17 mouse cellular contexts compared by ENCODE assay signal in genomic region chr1:83727938-83728337, GRCm38 (mm10).
A peak's percentile ranks its signal among the peaks of the same experiment; 100 is the strongest.
DNase-seq lines count a peak whose midpoint lies in the region; ATAC-seq lines count a peak whose summit lies in the region.
"Had no signal": no experiment of that assay in that cellular context is flagged by ENCODE, and none has a peak within 500 bp of the region (broad histone marks: within the 10 kb centered on the region; RNA-seq: fewer than 3 reads in every experiment).

No protein-coding gene starts in this region.

- H3K4me3 ChIP-seq in hindbrain, embryonic 13.5 days: no peak overlapping the region
- H3K4me3 ChIP-seq in hindbrain, embryonic 11.5 days (ENCODE audit: low read depth, low read length): no peak overlapping the region
- no peak overlapping the region for H3K4me3 ChIP-seq in midbrain, embryonic 11.5 days (ENCODE audit: low read depth, low read length)
- no peak overlapping the region for H3K4me3 ChIP-seq in midbrain, embryonic 10.5 days
- H3K4me3 ChIP-seq in midbrain, embryonic 15.5 days: no peak overlapping the region
- no peak overlapping the region for H3K4me3 ChIP-seq in neural tube, embryonic 14.5 days (ENCODE audit: low read depth, low read length)
- H3K4me3 ChIP-seq: embryonic facial prominence, embryonic 15.5 days; erythroblast, embryonic 14.5 days; forebrain, embryonic 10.5 days; heart, embryonic 10.5 days had no signal

- H3K27me3 ChIP-seq in hindbrain, embryonic 13.5 days: no peaks in the 10 kb centered on the region
- no peaks in the 10 kb centered on the region for H3K27me3 ChIP-seq in hindbrain, embryonic 11.5 days (ENCODE audit: control insufficient read depth, insufficient read depth, low read length)
- H3K27me3 ChIP-seq in midbrain, embryonic 11.5 days (ENCODE audit: control insufficient read depth, insufficient read depth, low read length): no peaks in the 10 kb centered on the region
- no peaks in the 10 kb centered on the region for H3K27me3 ChIP-seq in midbrain, embryonic 10.5 days (ENCODE audit: low read depth, poor library complexity, severe bottlenecking)
- no peaks in the 10 kb centered on the region for H3K27me3 ChIP-seq in midbrain, embryonic 15.5 days (replicated peaks)
- no peaks in the 10 kb centered on the region for H3K27me3 ChIP-seq in neural tube, embryonic 14.5 days (ENCODE audit: control insufficient read depth, insufficient read depth, low read length)
- H3K27me3 ChIP-seq: embryonic facial prominence, embryonic 15.5 days had no signal

- peak; percentile 47 for ATAC-seq in hindbrain, embryonic 13.5 days (ENCODE audit: low FRiP score)
- ATAC-seq in hindbrain, embryonic 11.5 days (ENCODE audit: low FRiP score): no peak; the same call in 1 of the 2 replicates
- peak; percentile 24; the same call in 1 of the 2 replicates for ATAC-seq in midbrain, embryonic 11.5 days (ENCODE audit: low FRiP score)
- peak; percentile 38 for ATAC-seq in midbrain, embryonic 15.5 days (replicated peaks)
- peak; percentile 39; the same call in 1 of the 2 replicates for ATAC-seq in neural tube, embryonic 14.5 days (ENCODE audit: low read depth)

- 84% methylated on average over 4 of the region's 4 CpGs for whole genome bisulfite sequencing in hindbrain, embryonic 13.5 days
- 93% methylated on average over 4 of the region's 4 CpGs for WGBS in hindbrain, embryonic 11.5 days
- WGBS in midbrain, embryonic 11.5 days: 87% methylated on average over 4 of the region's 4 CpGs
- 93% methylated on average over 4 of the region's 4 CpGs for WGBS in midbrain, embryonic 10.5 days
- WGBS in midbrain, embryonic 15.5 days: 85% methylated on average over 4 of the region's 4 CpGs
- 83% methylated on average over 4 of the region's 4 CpGs for WGBS in neural tube, embryonic 14.5 days

- no peaks in the 10 kb centered on the region for H3K36me3 ChIP-seq in hindbrain, embryonic 13.5 days
- no peaks in the 10 kb centered on the region for H3K36me3 ChIP-seq in hindbrain, embryonic 11.5 days (ENCODE audit: control insufficient read depth, insufficient read depth, low read length)
- no peaks in the 10 kb centered on the region for H3K36me3 ChIP-seq in midbrain, embryonic 11.5 days (ENCODE audit: control insufficient read depth, insufficient read depth, low read length)
- H3K36me3 ChIP-seq in midbrain, embryonic 10.5 days: no peaks in the 10 kb centered on the region
- H3K36me3 ChIP-seq in midbrain, embryonic 15.5 days (replicated peaks): no peaks in the 10 kb centered on the region
- H3K36me3 ChIP-seq in neural tube, embryonic 14.5 days (ENCODE audit: control insufficient read depth, insufficient read depth, low read length): no peaks in the 10 kb centered on the region
- H3K36me3 ChIP-seq: embryonic facial prominence, embryonic 15.5 days; forebrain, embryonic 10.5 days; heart, embryonic 10.5 days had no signal

- H3K27ac ChIP-seq in hindbrain, embryonic 13.5 days: no peak overlapping the region
- H3K27ac ChIP-seq in hindbrain, embryonic 11.5 days (ENCODE audit: low read depth, low read length): no peak overlapping the region
- no peak overlapping the region for H3K27ac ChIP-seq in midbrain, embryonic 11.5 days (ENCODE audit: low read depth, low read length)
- H3K27ac ChIP-seq in midbrain, embryonic 10.5 days (replicated peaks): no peak overlapping the region
- H3K27ac ChIP-seq in midbrain, embryonic 15.5 days: no peak overlapping the region
- H3K27ac ChIP-seq in neural tube, embryonic 14.5 days (ENCODE audit: low read depth, low read length): no peak overlapping the region
- H3K27ac ChIP-seq: embryonic facial prominence, embryonic 15.5 days; forebrain, embryonic 10.5 days; heart, embryonic 10.5 days had no signal

- H3K9me3 ChIP-seq in hindbrain, embryonic 13.5 days: no peaks in the 10 kb centered on the region
- H3K9me3 ChIP-seq in hindbrain, embryonic 11.5 days (ENCODE audit: control insufficient read depth, low read length): no peaks in the 10 kb centered on the region
- no peaks in the 10 kb centered on the region for H3K9me3 ChIP-seq in midbrain, embryonic 11.5 days (ENCODE audit: control insufficient read depth, low read length)
- no peaks in the 10 kb centered on the region for H3K9me3 ChIP-seq in midbrain, embryonic 10.5 days (replicated peaks)
- no peaks in the 10 kb centered on the region for H3K9me3 ChIP-seq in midbrain, embryonic 15.5 days
- H3K9me3 ChIP-seq in neural tube, embryonic 14.5 days (ENCODE audit: control insufficient read depth, low read length): no peaks in the 10 kb centered on the region
- H3K9me3 ChIP-seq: embryonic facial prominence, embryonic 15.5 days; forebrain, embryonic 10.5 days; heart, embryonic 10.5 days had no signal

- no peak overlapping the region for H3K4me2 ChIP-seq in hindbrain, embryonic 13.5 days
- no peak overlapping the region for H3K4me2 ChIP-seq in hindbrain, embryonic 11.5 days (replicated peaks; ENCODE audit: low read depth, low read length)
- no peak overlapping the region for H3K4me2 ChIP-seq in midbrain, embryonic 11.5 days
- no peak overlapping the region for H3K4me2 ChIP-seq in midbrain, embryonic 15.5 days
- no peak overlapping the region for H3K4me2 ChIP-seq in neural tube, embryonic 14.5 days (ENCODE audit: low read depth, low read length)
- H3K4me2 ChIP-seq: embryonic facial prominence, embryonic 15.5 days had no signal

- no peak overlapping the region for H3K9ac ChIP-seq in hindbrain, embryonic 13.5 days
- H3K9ac ChIP-seq in hindbrain, embryonic 11.5 days (ENCODE audit: low read depth, low read length): no peak overlapping the region
- H3K9ac ChIP-seq in midbrain, embryonic 11.5 days (ENCODE audit: low read length): no peak overlapping the region
- H3K9ac ChIP-seq in midbrain, embryonic 15.5 days: no peak overlapping the region
- H3K9ac ChIP-seq in neural tube, embryonic 14.5 days (replicated peaks; ENCODE audit: low read depth, low read length): no peak overlapping the region
- H3K9ac ChIP-seq: embryonic facial prominence, embryonic 15.5 days had no signal

- DNase-seq in hindbrain, embryonic 11.5 days (ENCODE audit: low spot score): no peak
- no peak for DNase-seq in midbrain, embryonic 11.5 days (ENCODE audit: low spot score, missing footprints)
- DNase-seq in midbrain, embryonic 10.5 days (ENCODE audit: low spot score): no peak
- DNase-seq in layer of hippocampus, postnatal 36 days: no peak
- DNase-seq: cerebellum, adult 11 months; cerebellum, adult 8-10 months; embryo, embryonic 11 days; gastrocnemius, postnatal 10 days; heart, adult 18-20 months; heart, postnatal 10 days had no signal

- H3K4me1 ChIP-seq in hindbrain, embryonic 13.5 days (replicated peaks): 0 out of 2 replicates have a peak, but pooled peaks cover 4% of the 10 kb centered on the region
- H3K4me1 ChIP-seq in hindbrain, embryonic 11.5 days (replicated peaks; ENCODE audit: control insufficient read depth, insufficient read depth, low read length): no peaks in the 10 kb centered on the region
- H3K4me1 ChIP-seq in midbrain, embryonic 11.5 days (ENCODE audit: control insufficient read depth, insufficient read depth, low read length): no peaks in the 10 kb centered on the region
- no peaks in the 10 kb centered on the region for H3K4me1 ChIP-seq in midbrain, embryonic 10.5 days
- no peaks in the 10 kb centered on the region for H3K4me1 ChIP-seq in midbrain, embryonic 15.5 days
- H3K4me1 ChIP-seq in neural tube, embryonic 14.5 days (ENCODE audit: control insufficient read depth, insufficient read depth, low read length): peaks cover 5% of the 10 kb centered on the region; the same call in 1 of the 2 replicates
- H3K4me1 ChIP-seq: embryonic facial prominence, embryonic 15.5 days; forebrain, embryonic 10.5 days; heart, embryonic 10.5 days had no signal
